Mouse (Mus musculus): Measurements from ENCODE around the gene Tmem163. TPM values are rescaled to one million over a fixed set of nuclear protein-coding genes. Genes with fewer than 3 reads are reported as not detected.
A peak's percentile ranks its signal among the peaks of the same experiment; 100 is the strongest.

Tmem163 gene
- total and polyA plus RNA-seq, 3 experiments: 5.2 to 21.6 (median 6.5) TPM

DNA sequence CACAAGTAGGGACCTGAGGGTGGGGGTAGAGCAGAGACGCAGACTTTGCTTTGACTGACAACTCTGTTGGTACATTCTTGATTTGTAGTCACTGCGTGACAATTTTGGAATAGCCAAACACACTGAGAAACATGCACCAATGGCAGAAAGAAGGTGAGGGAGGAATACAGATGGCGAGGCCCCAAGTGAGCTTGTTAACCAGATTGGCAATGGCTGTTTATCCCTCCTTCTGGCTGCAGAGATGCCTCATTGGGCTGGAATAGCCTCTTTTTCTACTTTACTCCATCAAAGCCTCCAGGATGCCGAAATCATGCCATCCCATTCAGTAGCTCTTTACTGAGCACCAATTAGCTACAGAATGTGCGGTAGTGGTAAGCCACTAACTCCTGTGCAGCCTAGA, 203.6 kb downstream of the Tmem163 start:
- Histone ChIP-seq H3K27me3 (ENCODE audit: control insufficient read depth, insufficient read depth, low read length) (no peaks in the 10 kb centered on the region), H3K27ac (no peak overlapping the region), H3K4me1 (ENCODE audit: control insufficient read depth, insufficient read depth, low read length) (no peaks in the 10 kb centered on the region), H3K4me3 (no peak overlapping the region), H3K36me3 (ENCODE audit: control insufficient read depth, insufficient read depth, low read length) (no peaks in the 10 kb centered on the region), H3K79me2 (replicated peaks; ENCODE audit: control insufficient read depth, insufficient read depth, low read length) (no peaks in the 10 kb centered on the region), H3K9ac (ENCODE audit: low read depth, low read length) (no peak overlapping the region)
- TF ChIP-seq CTCF (IDR thresholded peaks at IDR 0.05) (no peak), POLR2A (IDR thresholded peaks at IDR 0.05; ENCODE audit: insufficient read depth, low read depth, low read length) (no peak), EP300 (IDR thresholded peaks at IDR 0.05; ENCODE audit: insufficient read depth, low read depth, low read length) (no peak)
- intact Hi-C loops (cut with DNase I): loop anchor here (10.0 kb wide), 1 partner anchor 1801 kb away; the partner anchor contains the start of gene Gpr39
- WGBS: 98% methylated on average over 5 of the region's 5 CpGs
- DNase-seq: no peak

DNA sequence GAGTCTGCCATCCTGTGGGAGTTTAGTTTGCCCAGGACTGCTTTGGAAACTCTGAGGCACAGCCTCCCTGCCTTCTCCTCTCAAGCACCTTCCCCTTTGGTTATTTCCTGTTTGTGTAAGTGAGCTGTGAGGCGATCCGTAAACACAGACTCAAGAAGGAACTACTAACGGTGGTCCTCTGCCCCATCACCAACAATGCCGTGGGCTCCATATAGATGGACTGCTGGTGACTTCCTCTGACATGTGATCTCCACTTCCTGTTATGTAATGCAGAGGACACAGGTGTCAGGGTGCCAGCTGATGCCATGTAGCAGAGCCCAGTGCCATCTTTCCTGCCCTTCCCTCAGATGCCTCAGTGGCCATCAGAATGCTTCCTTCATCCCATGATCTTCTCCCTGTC, 209.2 kb downstream of the Tmem163 start:
- Histone ChIP-seq H3K9ac (ENCODE audit: low read depth, low read length) (no peak overlapping the region), H3K27ac (no peak overlapping the region), H3K79me2 (replicated peaks; ENCODE audit: control insufficient read depth, insufficient read depth, low read length) (no peaks in the 10 kb centered on the region), H3K27me3 (ENCODE audit: control insufficient read depth, insufficient read depth, low read length) (no peaks in the 10 kb centered on the region), H3K4me1 (ENCODE audit: control insufficient read depth, insufficient read depth, low read length) (no peaks in the 10 kb centered on the region), H3K4me3 (no peak overlapping the region), H3K36me3 (ENCODE audit: control insufficient read depth, insufficient read depth, low read length) (no peaks in the 10 kb centered on the region)
- no peak for DNase-seq
- TF ChIP-seq POLR2A (IDR thresholded peaks at IDR 0.05; ENCODE audit: insufficient read depth, low read depth, low read length) (no peak), CTCF (IDR thresholded peaks at IDR 0.05) (no peak), EP300 (IDR thresholded peaks at IDR 0.05; ENCODE audit: insufficient read depth, low read depth, low read length) (no peak)
- WGBS: 56% methylated on average over 4 of the region's 4 CpGs
- intact Hi-C loops (cut with DNase I): loop anchor here (10.0 kb wide), 1 partner anchor 1795 kb away; the partner anchor contains the start of gene Gpr39

DNA sequence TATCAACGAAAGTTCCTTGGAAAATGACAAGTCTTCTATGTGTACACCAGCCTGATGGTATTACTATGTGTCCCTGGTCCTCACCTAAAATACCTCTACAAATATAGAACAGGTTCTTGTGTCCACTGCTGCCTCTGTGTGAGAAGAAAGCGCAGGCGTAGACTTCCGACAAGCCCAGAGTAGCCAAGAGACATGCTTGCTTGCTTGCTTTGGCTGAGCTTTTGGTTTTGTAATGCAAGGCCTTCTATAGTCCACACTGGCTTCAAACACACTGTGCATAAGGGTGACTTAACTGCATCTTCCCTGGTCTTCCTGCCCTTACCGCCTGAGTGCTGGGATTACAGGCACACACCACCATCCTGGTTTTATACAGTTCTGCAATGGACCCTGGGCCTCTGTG, 212.1 kb downstream of the Tmem163 start:
- DNase-seq: no peak
- TF ChIP-seq EP300 (IDR thresholded peaks at IDR 0.05; ENCODE audit: insufficient read depth, low read depth, low read length): no peak
- TF ChIP-seq POLR2A (IDR thresholded peaks at IDR 0.05; ENCODE audit: insufficient read depth, low read depth, low read length): no peak
- no peak for TF ChIP-seq CTCF (IDR thresholded peaks at IDR 0.05)
- 97% methylated on average over 5 of the region's 5 CpGs for WGBS

DNA sequence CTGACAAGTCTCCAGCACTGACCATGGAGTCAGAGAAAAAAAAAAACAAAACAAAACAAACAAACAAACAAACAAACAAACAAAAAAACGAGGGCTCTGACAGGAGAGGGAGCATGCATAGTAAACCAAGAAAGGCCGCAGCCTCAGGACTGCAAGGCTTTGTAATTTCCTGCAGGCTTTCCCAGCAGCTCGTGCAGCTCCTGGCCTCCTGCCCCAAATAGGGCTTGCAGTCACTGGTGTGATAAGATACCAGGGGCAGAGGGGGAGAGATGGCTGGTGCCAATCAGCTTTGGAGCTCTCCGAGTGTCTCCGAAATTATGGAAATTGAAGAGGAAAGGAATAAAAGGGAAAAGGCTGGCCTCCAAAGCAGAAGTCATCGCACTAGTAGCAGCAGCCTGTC, 214.1 kb downstream of the Tmem163 start:
- no peaks in the 10 kb centered on the region for H3K4me1 ChIP-seq (ENCODE audit: control insufficient read depth, insufficient read depth, low read length)
- TF ChIP-seq POLR2A (IDR thresholded peaks at IDR 0.05; ENCODE audit: insufficient read depth, low read depth, low read length) (no peak), EP300 (IDR thresholded peaks at IDR 0.05; ENCODE audit: insufficient read depth, low read depth, low read length) (no peak), CTCF (IDR thresholded peaks at IDR 0.05) (no peak)
- H3K27me3 ChIP-seq (ENCODE audit: control insufficient read depth, insufficient read depth, low read length): no peaks in the 10 kb centered on the region
- H3K36me3 ChIP-seq (ENCODE audit: control insufficient read depth, insufficient read depth, low read length): no peaks in the 10 kb centered on the region
- no peaks in the 10 kb centered on the region for H3K79me2 ChIP-seq (replicated peaks; ENCODE audit: control insufficient read depth, insufficient read depth, low read length)
- 24% methylated on average over 6 of the region's 6 CpGs for WGBS
- H3K27ac ChIP-seq: no peak overlapping the region
- DNase-seq: peak in 1 of 2 experiments; percentile 21
- no peak overlapping the region for H3K9ac ChIP-seq (ENCODE audit: low read depth, low read length)
- no peak overlapping the region for H3K4me3 ChIP-seq
- intact Hi-C loops (cut with DNase I): no loop called here

More for the DNA sequence above, 212.1 kb downstream of the Tmem163 start:
- H3K36me3 ChIP-seq (ENCODE audit: control insufficient read depth, insufficient read depth, low read length): no peaks in the 10 kb centered on the region
- intact Hi-C loops (cut with DNase I): no loop called here
- no peaks in the 10 kb centered on the region for H3K4me1 ChIP-seq (ENCODE audit: control insufficient read depth, insufficient read depth, low read length)
- no peaks in the 10 kb centered on the region for H3K27me3 ChIP-seq (ENCODE audit: control insufficient read depth, insufficient read depth, low read length)
- no peak overlapping the region for H3K27ac ChIP-seq
- H3K4me3 ChIP-seq: no peak overlapping the region
- no peaks in the 10 kb centered on the region for H3K79me2 ChIP-seq (replicated peaks; ENCODE audit: control insufficient read depth, insufficient read depth, low read length)
- H3K9ac ChIP-seq (ENCODE audit: low read depth, low read length): no peak overlapping the region

DNA sequence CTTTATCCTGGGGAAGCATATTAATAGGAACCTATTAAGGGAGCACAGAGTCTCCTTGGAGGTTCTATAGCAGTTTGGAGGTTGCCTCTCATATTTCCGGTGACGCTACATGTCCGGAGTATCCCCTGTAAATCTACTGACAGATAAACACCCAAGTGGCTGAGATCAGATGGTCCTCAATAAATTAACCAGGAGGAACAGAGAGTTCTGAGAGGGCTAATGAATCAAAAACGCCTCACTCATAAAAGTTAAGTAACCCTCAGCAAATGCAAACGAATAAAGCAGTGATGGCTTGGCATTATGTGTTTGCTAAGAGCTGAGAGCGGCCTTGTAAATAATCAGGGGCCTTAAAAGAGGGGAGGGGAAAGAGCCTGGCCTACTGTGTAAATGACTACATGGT, 215.3 kb downstream of the Tmem163 start:
- Histone ChIP-seq H3K36me3 (ENCODE audit: control insufficient read depth, insufficient read depth, low read length) (no peaks in the 10 kb centered on the region), H3K27ac (no peak overlapping the region), H3K4me3 (no peak overlapping the region), H3K4me1 (ENCODE audit: control insufficient read depth, insufficient read depth, low read length) (no peaks in the 10 kb centered on the region), H3K27me3 (ENCODE audit: control insufficient read depth, insufficient read depth, low read length) (no peaks in the 10 kb centered on the region), H3K79me2 (replicated peaks; ENCODE audit: control insufficient read depth, insufficient read depth, low read length) (no peaks in the 10 kb centered on the region), H3K9ac (ENCODE audit: low read depth, low read length) (no peak overlapping the region)
- WGBS: 96% methylated on average over 6 of the region's 6 CpGs
- no peak for TF ChIP-seq CTCF (IDR thresholded peaks at IDR 0.05)
- TF ChIP-seq EP300 (IDR thresholded peaks at IDR 0.05; ENCODE audit: insufficient read depth, low read depth, low read length): no peak
- no peak for TF ChIP-seq POLR2A (IDR thresholded peaks at IDR 0.05; ENCODE audit: insufficient read depth, low read depth, low read length)
- intact Hi-C loops (cut with DNase I): no loop called here
- DNase-seq: no peak

DNA sequence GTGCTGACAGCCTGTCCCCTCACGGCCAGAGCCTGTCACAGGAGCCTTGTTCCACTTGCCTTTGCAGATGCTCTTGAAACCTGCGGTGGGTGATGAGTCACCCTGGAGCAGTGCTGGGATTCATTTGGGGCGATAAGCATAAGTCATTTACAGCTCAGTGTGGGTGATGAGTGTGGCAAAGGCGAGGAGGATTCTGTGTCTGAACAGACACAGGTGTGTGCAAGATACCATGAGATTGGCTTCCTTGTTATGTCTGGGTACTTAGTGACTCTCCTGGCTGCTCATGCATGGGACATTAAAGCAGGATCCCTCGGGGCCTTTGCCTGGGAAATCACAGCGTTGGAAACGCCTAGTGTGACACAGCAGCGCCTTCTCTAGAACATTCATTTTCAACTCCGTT, 218.3 kb downstream of the Tmem163 start:
- Histone ChIP-seq H3K9ac (ENCODE audit: low read depth, low read length) (no peak overlapping the region), H3K27me3 (ENCODE audit: control insufficient read depth, insufficient read depth, low read length) (no peaks in the 10 kb centered on the region), H3K27ac (no peak overlapping the region), H3K4me1 (ENCODE audit: control insufficient read depth, insufficient read depth, low read length) (no peaks in the 10 kb centered on the region), H3K79me2 (replicated peaks; ENCODE audit: control insufficient read depth, insufficient read depth, low read length) (no peaks in the 10 kb centered on the region), H3K36me3 (ENCODE audit: control insufficient read depth, insufficient read depth, low read length) (no peaks in the 10 kb centered on the region), H3K4me3 (no peak overlapping the region)
- WGBS: 73% methylated on average over 9 of the region's 9 CpGs
- DNase-seq: no peak
- intact Hi-C loops (cut with DNase I): no loop called here
- TF ChIP-seq POLR2A (IDR thresholded peaks at IDR 0.05; ENCODE audit: insufficient read depth, low read depth, low read length) (no peak), CTCF (IDR thresholded peaks at IDR 0.05) (no peak), EP300 (IDR thresholded peaks at IDR 0.05; ENCODE audit: insufficient read depth, low read depth, low read length) (no peak)

Measured in heart, adult 2 months (tissue).